Mouse (Mus musculus) lung, embryonic 14.5 days (tissue): ENCODE results near the gene Slc2a8. TPM values are rescaled to one million over a fixed set of nuclear protein-coding genes. Genes with fewer than 3 reads are reported as not detected.

Experiments
- ATAC-seq: fragments of 200-750 bp; cut with Nextera tagmentation; 2 replicates; pipeline ENCODE4 v1.8.0; 2017; ENCODE audit warnings: mild to moderate bottlenecking, moderate TSS enrichment, moderate library complexity; ENCODE audit not compliant: insufficient read depth
- DNase-seq: peaks from one replicate; pipeline ENCODE4 v3.0.0-alpha.2; 2015
- H3K27ac ChIP-seq: fragments of 300-500 bp; sonication (generic); 2 replicates; pipeline ENCODE4 v1.5.1; 2014; ENCODE audit warnings: low read depth, mild to moderate bottlenecking, moderate library complexity
- H3K27me3 ChIP-seq: fragments of 300-500 bp; sonication (generic); 2 replicates; pipeline ENCODE4 v1.6.1; 2014; ENCODE audit warnings: low read length, control low read depth; ENCODE audit not compliant: insufficient read depth
- H3K36me3 ChIP-seq: fragments of 300-500 bp; sonication (generic); 2 replicates; pipeline ENCODE4 v1.6.1; 2014; ENCODE audit warnings: control low read depth; ENCODE audit not compliant: insufficient read depth
- H3K4me1 ChIP-seq: fragments of 300-500 bp; sonication (generic); 2 replicates; pipeline ENCODE4 v1.6.1; 2014; ENCODE audit warnings: antibody characterized with exemption, control low read depth; ENCODE audit not compliant: insufficient read depth
- H3K4me2 ChIP-seq: fragments of 300-500 bp; sonication (generic); 2 replicates; pipeline ENCODE4 v1.6.1; 2014; ENCODE audit warnings: mild to moderate bottlenecking
- H3K4me3 ChIP-seq: fragments of 300-500 bp; sonication (generic); 2 replicates; pipeline ENCODE4 v1.5.1; 2014; ENCODE audit warnings: low read depth, low read length
- H3K9ac ChIP-seq: fragments of 300-500 bp; sonication (generic); 2 replicates; pipeline ENCODE4 v1.6.1; 2014
- H3K9me3 ChIP-seq: fragments of 300-500 bp; sonication (generic); 2 replicates; pipeline ENCODE4 v1.6.1; 2016; ENCODE audit warnings: low read depth, low read length, control low read depth
- CTCF ChIP-seq: IDR thresholded peaks from 2 replicates; pipeline ENCODE4 v1.5.1; 2016; ENCODE audit warnings: antibody characterized with exemption, low read depth
- WGBS: fragments of 180-500 bp; shearing (Covaris S2); extraction: QIAGEN DNeasy Blood & Tissue Kit; methylation state at CpG from one replicate; pipeline ENCODE4 v1.1.7; 2014; 5-methylcytosine and 5-hydroxymethylcytosine counted together
- polyA plus RNA-seq: library from polyadenylated mRNA; unstranded; fragments of >200 nt; fragmentation: Nextera tagmentation; extraction: Ambion mirVana; gene quantifications from 2 replicates; pipeline ENCODE4 v1.2.1, GENCODE M21; 2014

Slc2a8 gene
- polyA plus RNA-seq, 1 experiment from 2014 or later, result 14.4 TPM

DNA sequence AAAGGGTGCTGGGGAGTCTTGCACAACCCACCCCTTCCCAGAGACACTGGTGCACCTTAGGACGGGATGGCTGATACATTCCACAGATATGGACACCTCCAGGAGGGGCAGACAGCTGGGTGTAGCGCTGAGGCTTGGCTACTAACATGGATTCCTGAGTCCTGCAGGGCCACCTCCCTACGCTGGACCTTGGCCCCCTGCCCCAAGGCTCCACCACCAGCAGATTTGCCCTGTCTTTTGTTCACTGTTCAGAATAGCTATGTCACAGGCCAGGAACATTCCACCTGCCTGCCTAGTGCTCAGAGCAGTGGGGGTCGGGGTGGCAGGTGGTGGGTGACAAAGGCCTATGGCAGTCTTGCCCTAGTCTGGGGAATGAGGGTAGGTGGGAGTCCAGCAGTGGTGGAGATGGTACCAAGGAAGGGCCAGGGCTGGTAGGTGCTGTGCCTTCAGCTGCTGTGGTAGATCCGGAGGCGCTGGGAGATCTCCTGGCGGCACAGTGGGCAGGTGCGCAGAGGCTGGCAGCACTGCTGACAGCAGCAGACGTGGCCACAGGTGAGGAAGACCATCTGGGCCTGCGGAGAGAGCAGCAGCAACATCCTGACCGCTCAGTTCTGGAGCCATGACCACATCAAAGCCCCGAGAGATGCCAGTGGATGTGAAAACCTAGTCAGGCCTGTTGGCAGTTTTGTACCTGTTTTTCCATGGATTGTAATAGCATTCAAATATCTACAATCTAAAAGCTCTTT lies 55.4 kb downstream of the Slc2a8 start:
- H3K9me3 ChIP-seq, result no peaks in the 10 kb centered on the region
- no peak for TF ChIP-seq CTCF
- peak overlapping the region; percentile 50; the same call in 1 of the 2 replicates for H3K27ac ChIP-seq
- H3K4me1 ChIP-seq, result no peaks in the 10 kb centered on the region
- DNase-seq (no peak), ATAC-seq (no peak)
- H3K27me3 ChIP-seq, result no peaks in the 10 kb centered on the region
- H3K36me3 ChIP-seq, result peaks cover 44% of the 10 kb centered on the region
- no peak overlapping the region for H3K4me3 ChIP-seq
- no peak overlapping the region for H3K4me2 ChIP-seq
- no peak overlapping the region for H3K9ac ChIP-seq
- 80% methylated on average over 12 of the region's 12 CpGs for WGBS

DNA sequence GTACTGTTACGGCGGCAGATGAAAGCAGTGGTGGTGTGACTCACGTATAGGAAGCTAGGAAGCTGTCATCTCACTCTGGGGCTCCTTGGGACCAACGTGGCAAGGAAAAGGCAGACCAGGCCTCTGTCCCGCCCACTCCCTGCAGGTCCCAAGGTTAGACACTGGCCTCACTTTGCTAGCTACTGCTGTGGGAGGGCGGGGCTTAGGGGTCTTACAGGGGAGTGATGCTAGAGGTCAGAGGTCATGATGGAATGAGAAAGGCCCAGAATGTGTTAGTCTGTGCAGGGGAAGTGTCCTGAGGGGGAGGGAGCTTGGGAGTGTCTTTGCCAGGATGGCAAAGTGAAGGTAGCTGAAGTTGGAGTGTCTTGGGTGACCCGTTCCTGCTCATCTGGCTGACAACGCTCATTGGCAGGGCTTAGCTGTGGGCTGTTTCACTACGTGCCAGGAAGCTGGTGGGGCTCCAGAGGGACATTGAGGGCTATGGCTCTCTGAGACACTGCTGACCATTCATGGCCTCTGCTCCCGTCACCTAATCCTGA lies 57.5 kb downstream of the Slc2a8 start:
- no peak for TF ChIP-seq CTCF
- 77% methylated on average over 10 of the region's 10 CpGs for WGBS

DNA sequence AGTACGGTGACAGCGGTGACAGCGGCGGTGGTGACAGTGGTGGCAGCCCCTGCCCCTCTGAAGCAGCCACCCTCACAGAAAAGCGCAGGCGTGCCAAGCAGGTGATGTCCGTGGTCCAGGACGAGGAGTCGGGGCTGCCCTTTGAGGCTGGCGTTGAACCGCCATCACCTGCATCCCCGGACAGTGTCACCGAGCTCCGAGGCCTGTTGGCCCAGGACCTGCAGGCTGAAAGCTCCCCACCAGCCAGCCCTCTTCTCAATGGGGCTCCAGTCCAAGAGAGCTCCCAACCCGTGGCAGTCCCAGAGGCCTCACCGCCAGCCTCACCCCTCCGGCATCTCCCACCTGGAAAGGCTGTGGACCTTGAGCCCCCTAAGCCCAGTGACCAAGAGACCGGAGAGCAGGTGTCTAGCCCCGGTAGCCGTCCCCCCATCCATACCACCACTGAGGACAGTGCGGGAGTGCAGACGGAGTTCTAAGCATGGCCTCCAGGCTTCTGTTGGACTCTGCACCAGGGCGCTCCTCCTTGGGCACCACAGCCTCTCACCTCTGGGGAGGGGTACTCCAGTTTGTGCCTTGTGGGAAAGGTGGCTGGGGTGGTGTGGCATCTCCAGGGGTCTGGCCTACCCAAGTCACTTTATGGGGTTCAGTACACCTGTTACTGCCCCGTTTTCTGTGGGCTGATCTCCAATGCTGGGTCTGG lies 58.2 kb downstream of the Slc2a8 start:
- Histone ChIP-seq H3K9me3 (no peaks in the 10 kb centered on the region), H3K9ac (no peak overlapping the region), H3K36me3 (peaks cover 67% of the 10 kb centered on the region), H3K27me3 (no peaks in the 10 kb centered on the region), H3K4me3 (no peak overlapping the region), H3K4me1 (no peaks in the 10 kb centered on the region), H3K27ac (no peak overlapping the region), H3K4me2 (no peak overlapping the region)
- no peak for DNase-seq
- no peak for ATAC-seq
- TF ChIP-seq CTCF, result no peak
- WGBS, result 93% methylated on average over 24 of the region's 24 CpGs

More for the DNA sequence above, 57.5 kb downstream of the Slc2a8 start:
- H3K4me3 ChIP-seq, result no peak overlapping the region
- no peak overlapping the region for H3K9ac ChIP-seq
- no peak overlapping the region for H3K27ac ChIP-seq
- H3K9me3 ChIP-seq, result no peaks in the 10 kb centered on the region
- H3K4me1 ChIP-seq, result no peaks in the 10 kb centered on the region
- no peak for DNase-seq
- ATAC-seq, result no peak
- peaks cover 63% of the 10 kb centered on the region for H3K36me3 ChIP-seq
- H3K4me2 ChIP-seq, result no peak overlapping the region
- no peaks in the 10 kb centered on the region for H3K27me3 ChIP-seq

Other genes starting within 250 kb of the Slc2a8 start
- gene 6330409D20Rik, start 241.1 kb downstream of the Slc2a8 start, polyA plus RNA-seq, result 0.20 TPM in 1 of 2 replicates, not detected in the other
- gene Tor2a, start 224.8 kb downstream of the Slc2a8 start, polyA plus RNA-seq, result 66.2 and 71.0 TPM in 2 replicates
- gene Ttc16, start 206.4 kb downstream of the Slc2a8 start, polyA plus RNA-seq, result 0.15 and 0.33 TPM in 2 replicates
- 2.7 and 4.4 TPM in 2 replicates for gene Ptrh1, start 206.3 kb downstream of the Slc2a8 start, polyA plus RNA-seq
- gene Cfap157, start 197.7 kb downstream of the Slc2a8 start, polyA plus RNA-seq, result 0.11 and 0.33 TPM in 2 replicates
- 20.7 and 22.2 TPM in 2 replicates for gene Stxbp1, start 134.8 kb downstream of the Slc2a8 start, polyA plus RNA-seq
- gene Fam129b, start 106.0 kb downstream of the Slc2a8 start, polyA plus RNA-seq, result 41.2 and 46.5 TPM in 2 replicates
- gene Rpl12, start 20.5 kb downstream of the Slc2a8 start, polyA plus RNA-seq, result 235 and 256 TPM in 2 replicates
- gene Lrsam1, start 20.5 kb downstream of the Slc2a8 start, polyA plus RNA-seq, result 6.4 and 6.6 TPM in 2 replicates
- gene Garnl3, start 149.6 kb upstream of the Slc2a8 start, polyA plus RNA-seq, result 11.1 and 13.0 TPM in 2 replicates
- 30.1 and 30.3 TPM in 2 replicates for gene Angptl2, start 234.0 kb upstream of the Slc2a8 start, polyA plus RNA-seq